Mouse (Mus musculus): ENCODE measurements at regions not wholly inside any gene's neighbourhood (a gene's known extent, or its start where the extent isn't known, plus 50 kb on each side); places are given as distances from the start of the nearest gene placed in this dataset.

DNA sequence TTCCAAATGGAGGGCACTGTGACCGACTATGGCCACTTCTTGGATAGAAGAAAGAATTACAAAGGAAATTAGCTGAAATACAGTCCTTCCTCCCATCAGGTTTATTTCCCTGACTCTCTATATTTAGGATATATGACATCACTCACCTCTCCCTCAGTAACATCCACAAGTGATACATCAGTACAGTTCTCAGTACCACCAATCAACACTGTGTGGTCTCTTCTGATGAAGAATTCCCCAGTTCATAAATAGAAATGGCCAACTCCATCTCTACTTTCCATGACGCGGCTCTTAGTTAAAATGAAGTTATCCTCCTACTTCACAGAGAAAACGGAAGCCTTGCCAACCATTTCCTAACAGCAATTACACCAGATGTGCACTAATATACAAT is 208.3 kb upstream of the Dio2 start:
- no peak for ATAC-seq (replicated peaks; ENCODE audit: poor library complexity, severe bottlenecking)

DNA sequence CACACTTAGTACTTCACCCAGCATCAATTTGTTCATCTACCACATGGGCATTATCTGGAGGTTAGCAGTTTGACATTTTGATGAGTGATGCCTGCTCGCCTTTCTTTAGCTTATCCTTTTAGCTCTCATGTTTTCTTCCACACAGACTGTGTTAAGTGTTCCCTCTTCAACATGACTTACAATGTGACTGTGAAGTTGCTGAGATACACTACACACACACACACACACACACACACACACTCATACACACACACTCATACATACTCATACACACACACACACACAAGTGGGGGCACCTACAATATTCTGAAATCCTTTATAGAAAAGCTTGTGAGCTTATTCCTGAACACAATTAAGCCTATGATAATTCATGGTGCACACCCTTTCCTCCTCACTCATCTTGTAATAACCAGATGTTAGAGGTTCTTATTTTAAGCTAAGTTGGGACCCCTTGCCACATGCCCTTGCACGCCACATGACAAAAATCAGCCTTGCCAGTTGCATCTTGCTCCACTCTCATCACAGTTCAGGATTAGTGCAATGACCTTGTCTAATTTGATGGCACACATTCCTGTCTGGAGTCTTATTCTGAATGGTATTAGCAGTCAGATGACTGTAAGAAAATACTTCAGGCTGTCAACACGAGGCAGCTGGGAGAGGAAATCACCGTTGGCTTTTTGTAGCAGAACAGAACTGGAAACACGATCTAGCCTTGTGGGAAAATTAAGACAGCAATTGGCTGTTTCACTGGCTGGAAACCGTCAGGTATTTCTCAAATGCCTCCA is 207.7 kb upstream of the Dio2 start:
- no peak for ATAC-seq (replicated peaks; ENCODE audit: poor library complexity, severe bottlenecking)

- no peak for ATAC-seq (replicated peaks; ENCODE audit: poor library complexity, severe bottlenecking)
Observed at GRCm38 (mm10) chr12:90932684-90933083, 194.4 kb upstream of the Dio2 start.

GRCm38 (mm10) chr12:90932201-90932600 is 194.0 kb upstream of the Dio2 start:
- no peak for ATAC-seq (replicated peaks; ENCODE audit: poor library complexity, severe bottlenecking)

DNA sequence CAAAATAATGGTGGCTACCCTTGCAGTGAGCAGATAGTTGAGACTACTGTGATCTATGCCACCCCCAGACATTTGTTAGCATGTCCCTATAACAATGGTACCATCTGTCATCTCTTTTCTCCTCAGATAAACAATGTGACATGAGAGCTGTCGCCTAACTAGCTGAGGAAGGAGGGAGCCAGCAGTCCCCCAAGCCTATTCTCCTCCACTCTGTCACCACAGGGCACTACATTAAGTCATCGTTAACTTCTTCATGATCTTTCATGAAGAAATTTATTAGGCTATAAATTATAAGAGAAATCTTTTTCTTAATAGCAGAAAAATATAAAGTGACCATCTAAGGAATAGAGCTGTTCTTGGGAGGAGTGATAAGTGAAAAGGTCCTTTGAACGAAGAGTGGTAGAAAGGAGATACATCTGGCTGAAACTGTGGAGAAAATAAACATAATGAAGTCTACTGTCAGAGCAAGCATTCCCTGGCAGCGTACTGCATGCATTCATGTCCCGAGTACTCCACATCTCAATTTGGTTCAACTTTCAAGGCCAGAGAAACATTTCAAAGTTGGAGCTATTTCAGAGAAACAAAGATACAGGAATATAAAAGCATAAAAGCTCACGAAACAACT is 192.0 kb upstream of the Dio2 start:
- ATAC-seq (replicated peaks; ENCODE audit: poor library complexity, severe bottlenecking) = no peak

DNA sequence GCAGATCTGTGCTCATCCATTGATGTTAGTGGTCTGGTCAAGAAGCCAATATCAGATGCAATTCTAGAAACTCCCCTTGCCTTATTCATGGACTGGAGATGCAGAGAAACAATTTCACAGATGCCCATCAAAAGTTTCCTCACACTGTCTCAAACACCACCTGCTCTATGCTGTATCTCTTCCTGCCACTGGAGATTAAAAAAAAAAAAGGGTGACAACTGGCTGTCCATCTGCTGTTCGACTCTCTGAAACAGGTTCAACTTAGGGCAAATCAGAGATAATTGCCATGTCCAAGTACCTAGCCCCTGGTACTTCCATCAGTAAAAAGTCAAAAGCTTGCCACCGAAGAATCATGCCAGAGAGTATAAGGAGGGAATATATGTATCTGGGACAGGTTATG is 185.4 kb upstream of the Dio2 start:
- ATAC-seq (replicated peaks; ENCODE audit: poor library complexity, severe bottlenecking) = no peak

DNA sequence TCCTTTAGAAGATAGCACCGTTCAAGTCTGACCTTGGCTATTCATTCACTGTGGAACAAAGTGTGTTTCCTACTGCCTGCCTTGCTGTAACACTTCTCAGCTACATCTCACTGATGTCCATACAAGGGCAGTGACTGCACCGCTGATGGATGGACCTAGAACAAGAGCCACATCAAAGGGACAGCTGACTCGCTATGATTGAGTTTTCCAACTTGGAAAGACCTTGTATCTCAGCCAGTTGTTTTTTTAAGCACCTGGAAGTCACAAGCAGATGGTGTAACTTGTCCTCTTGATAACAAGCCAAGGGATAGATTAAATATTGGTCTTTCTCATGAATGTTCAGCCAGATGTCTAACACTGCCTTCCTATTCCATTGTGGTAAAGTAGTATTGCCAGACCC is 184.9 kb upstream of the Dio2 start:
- ATAC-seq (replicated peaks; ENCODE audit: poor library complexity, severe bottlenecking) = no peak

- no peak for ATAC-seq (replicated peaks; ENCODE audit: poor library complexity, severe bottlenecking)
Observed at GRCm38 (mm10) chr12:90921227-90921626, 183.0 kb upstream of the Dio2 start.

- ATAC-seq (replicated peaks; ENCODE audit: poor library complexity, severe bottlenecking) = no peak
Observed at GRCm38 (mm10) chr12:90915929-90916713, 177.9 kb upstream of the Dio2 start.

GRCm38 (mm10) chr12:90903991-90904390 is 165.8 kb upstream of the Dio2 start:
- ATAC-seq (replicated peaks; ENCODE audit: poor library complexity, severe bottlenecking) = peak; percentile 68; the same call in 1 of the 2 replicates

DNA sequence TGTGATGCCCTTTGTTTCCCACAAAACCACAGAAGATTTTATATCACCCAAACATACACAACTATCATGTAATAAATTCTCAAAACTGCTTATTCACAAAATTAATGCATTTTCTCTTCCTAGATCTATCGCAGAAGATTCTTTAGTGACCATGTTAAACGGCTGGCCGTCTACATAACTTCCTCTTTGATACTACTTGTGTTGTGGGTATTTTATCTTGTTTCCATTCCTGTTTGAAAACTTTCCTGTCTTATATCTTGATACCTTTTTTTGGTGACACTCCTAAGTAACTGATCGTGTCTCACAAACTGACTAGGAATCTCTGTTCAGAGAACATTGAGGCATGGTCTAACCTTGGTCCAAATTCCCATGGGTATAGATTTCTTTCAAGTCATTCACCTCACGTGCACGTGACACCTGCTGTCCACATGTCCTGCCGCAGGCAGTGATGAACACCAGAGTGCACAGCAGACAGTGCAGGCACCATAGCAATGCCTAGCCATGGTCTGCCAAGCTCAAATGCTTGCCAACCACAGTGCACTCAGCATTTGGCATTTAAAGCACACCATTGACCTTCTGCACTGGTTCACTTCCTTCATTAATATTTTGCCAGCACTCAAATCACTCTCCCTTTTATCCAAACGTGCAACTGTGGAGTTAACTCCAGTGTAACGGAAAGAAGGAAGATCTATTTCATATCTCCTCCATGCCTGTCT is 155.6 kb upstream of the Dio2 start:
- ATAC-seq (replicated peaks; ENCODE audit: poor library complexity, severe bottlenecking) = no peak

- no peak for ATAC-seq (replicated peaks; ENCODE audit: poor library complexity, severe bottlenecking)
Observed at GRCm38 (mm10) chr12:90876230-90877005, 138.2 kb upstream of the Dio2 start.

GRCm38 (mm10) chr12:90874840-90875239 is 136.6 kb upstream of the Dio2 start:
- ATAC-seq (replicated peaks; ENCODE audit: poor library complexity, severe bottlenecking) = no peak

DNA sequence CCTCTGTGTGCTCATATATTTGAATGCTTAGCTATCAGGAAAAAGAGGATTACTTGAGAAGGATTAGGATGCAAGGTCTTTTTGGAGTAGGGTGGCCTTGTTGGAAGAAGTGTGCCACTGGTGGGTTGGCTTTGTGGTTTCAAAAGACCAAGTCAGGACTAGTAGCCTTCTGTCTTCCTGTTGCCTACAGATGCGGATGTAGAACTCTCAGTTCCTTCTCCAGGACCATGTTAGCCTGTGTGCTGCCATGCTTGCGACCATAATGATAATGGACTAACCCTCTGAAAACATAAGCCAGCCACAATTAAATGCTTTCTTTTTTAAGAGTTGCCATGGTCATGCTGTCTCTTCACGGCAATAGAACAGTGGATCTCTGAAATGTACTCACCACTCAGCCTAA is 135.7 kb upstream of the Dio2 start:
- ATAC-seq (replicated peaks; ENCODE audit: poor library complexity, severe bottlenecking) = no peak

DNA sequence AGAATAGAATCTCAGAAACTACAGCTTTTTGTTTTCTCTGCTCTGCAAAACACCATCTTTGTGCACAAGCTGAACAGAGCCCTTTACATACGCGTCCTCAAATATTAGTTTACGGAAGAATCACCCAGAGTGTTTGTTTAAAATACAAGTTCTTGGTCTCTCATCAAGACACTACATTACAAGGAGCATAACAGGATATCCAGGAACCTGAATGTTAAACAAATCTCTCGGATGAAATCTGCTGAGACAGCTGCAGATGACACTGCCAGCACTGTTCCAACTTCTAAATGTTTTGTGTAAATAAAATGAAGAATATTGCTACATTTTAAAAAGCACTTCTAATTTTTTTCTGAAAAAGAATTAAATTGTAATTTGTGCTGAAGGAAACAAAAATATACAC is 128.4 kb upstream of the Dio2 start:
- no peak for ATAC-seq (replicated peaks; ENCODE audit: poor library complexity, severe bottlenecking)

- no peak for ATAC-seq (replicated peaks; ENCODE audit: poor library complexity, severe bottlenecking)
Observed at GRCm38 (mm10) chr12:90862632-90863031, 124.4 kb upstream of the Dio2 start.

GRCm38 (mm10) chr12:90857746-90858145 is 119.5 kb upstream of the Dio2 start:
- ATAC-seq (replicated peaks; ENCODE audit: poor library complexity, severe bottlenecking) = no peak

DNA sequence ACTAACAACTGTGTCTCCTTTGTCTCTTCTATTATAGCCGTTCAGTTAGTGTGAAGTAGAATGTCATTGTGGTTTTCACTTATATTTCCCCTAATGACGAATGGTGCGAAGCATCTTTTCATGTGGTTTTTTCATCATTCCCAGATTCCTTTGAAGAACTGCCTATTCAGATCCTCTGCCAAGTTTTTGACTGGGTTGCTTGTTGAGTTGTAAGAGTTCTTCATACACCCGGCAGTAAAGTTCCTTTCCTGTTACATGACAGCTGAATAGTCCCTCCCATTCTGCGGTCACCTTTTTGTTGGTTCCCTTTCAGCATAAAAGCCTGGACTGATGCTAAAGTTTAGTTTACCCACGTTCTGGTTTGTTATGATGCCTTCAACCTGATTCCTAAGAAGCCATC is 72.4 kb upstream of the Dio2 start:
- ATAC-seq (replicated peaks; ENCODE audit: poor library complexity, severe bottlenecking) = no peak

GRCm38 (mm10) chr12:90790562-90790961 is 52.3 kb upstream of the Dio2 start:
- ATAC-seq (replicated peaks; ENCODE audit: poor library complexity, severe bottlenecking) = no peak
